Mouse (Mus musculus): ENCODE results near the gene Taf8. TPM values are rescaled to one million over a fixed set of nuclear protein-coding genes. Genes with fewer than 3 reads are reported as not detected.

Taf8 gene
- total and polyA plus RNA-seq, 2 experiments from 2014 or later: 11.8 to 17.9 TPM

DNA sequence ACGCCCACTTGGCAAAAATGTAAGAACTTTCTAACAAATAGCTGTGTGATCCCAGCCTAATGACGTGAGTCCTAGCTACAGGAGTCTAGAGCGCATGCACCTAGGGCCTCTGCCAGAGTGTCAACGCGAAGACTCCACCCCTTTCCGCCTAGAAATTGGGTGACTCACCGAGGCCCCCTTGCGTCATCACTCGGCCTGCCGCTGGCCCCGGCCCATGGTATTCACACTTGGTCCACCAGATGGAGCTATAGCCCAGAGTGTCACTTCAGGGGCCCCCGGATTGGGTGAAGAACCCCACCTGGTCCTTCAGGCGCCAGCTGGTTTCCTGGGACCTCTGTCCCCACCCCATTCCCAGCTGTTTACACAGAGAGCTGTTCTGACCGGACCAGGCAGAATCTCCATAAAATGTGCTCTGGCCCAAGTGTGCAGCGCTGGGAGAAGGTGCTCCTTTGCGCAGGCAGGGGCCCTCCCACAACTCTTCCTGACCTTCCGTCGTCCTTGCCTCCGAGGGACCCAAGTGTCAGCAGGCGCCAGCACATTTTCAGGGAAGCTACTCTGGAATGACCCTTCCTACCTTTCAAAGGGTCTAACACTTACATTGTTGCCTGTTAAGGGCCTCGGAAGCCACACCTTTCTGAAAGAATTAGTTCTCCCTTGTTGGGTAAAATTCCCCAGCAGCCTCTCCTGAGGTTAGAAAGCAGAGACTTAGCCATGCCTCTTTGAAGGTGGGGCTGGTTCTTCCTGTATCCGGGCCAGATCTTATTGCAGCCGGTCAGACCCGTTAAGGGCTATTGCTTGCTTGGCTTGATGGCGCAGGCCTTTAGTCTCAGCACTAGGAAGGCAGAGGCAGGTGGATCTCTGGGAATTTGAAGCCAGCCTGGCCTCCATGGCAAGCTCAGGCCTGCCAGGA is 9.3 kb upstream of the Taf8 start:
- ATAC-seq (peak; percentile 95), DNase-seq (ENCODE audit: low spot score) (peak; percentile 94)
- no peaks in the 10 kb centered on the region for H3K27me3 ChIP-seq (ENCODE audit: insufficient read depth, low read length)
- no peak overlapping the region for H3K9ac ChIP-seq (replicated peaks; ENCODE audit: low read length)
- no peak overlapping the region for H3K4me3 ChIP-seq (ENCODE audit: low read length)
- H3K27ac ChIP-seq: peak overlapping the region; percentile 66
- H3K4me1 ChIP-seq (ENCODE audit: insufficient read depth, low read length): no peaks in the 10 kb centered on the region; the same call in 1 of the 2 replicates
- TF ChIP-seq CTCF (IDR thresholded peaks at IDR 0.05; ENCODE audit: low read depth): peak; percentile 90
- H3K36me3 ChIP-seq (ENCODE audit: insufficient read depth, low read length): no peaks in the 10 kb centered on the region
- no peaks in the 10 kb centered on the region for H3K9me3 ChIP-seq (ENCODE audit: low read length)
- H3K4me2 ChIP-seq (ENCODE audit: low read depth, low read length): peak overlapping the region; percentile 32
- 18% methylated on average over 25 of the region's 25 CpGs for WGBS

DNA sequence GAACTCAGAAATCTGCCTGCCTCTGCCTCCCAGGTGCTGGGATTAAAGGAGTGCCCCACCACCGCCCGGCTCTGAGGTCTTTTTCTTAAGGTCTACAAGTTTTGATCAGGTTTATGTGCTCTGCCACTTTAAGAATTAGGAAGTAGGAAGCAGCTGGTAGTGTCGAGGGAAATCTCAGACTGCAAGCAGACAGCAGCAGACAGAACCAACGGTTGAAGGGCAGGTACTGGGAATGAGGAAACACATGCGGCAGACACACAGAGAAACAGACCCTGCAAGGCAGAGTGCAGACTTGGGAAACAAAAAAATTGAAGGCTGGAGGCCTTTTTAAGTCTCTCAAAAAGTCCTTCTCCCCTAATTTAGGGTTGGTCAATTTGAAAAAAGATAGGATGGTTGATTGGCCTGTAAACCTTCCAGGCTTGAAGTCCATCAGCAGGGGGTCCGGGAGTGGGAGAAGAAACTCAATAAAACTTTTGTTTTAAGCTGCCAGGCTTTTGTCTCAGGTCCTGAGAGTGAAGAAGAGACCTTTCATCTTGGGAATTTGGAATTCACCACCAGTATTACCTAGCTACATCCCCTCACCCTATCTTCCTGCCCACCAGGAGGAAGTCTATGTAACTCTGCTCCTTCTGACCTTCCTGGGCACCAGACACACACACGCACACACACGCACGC is 7.1 kb upstream of the Taf8 start:
- H3K9me3 ChIP-seq (ENCODE audit: low read length): no peaks in the 10 kb centered on the region
- H3K36me3 ChIP-seq (ENCODE audit: insufficient read depth, low read length): no peaks in the 10 kb centered on the region
- DNase-seq (ENCODE audit: low spot score) (peak; percentile 25), ATAC-seq (no peak)
- no peak overlapping the region for H3K4me2 ChIP-seq (ENCODE audit: low read depth, low read length)
- H3K27me3 ChIP-seq (ENCODE audit: insufficient read depth, low read length): no peaks in the 10 kb centered on the region
- TF ChIP-seq CTCF (IDR thresholded peaks at IDR 0.05; ENCODE audit: low read depth): no peak
- H3K27ac ChIP-seq: peak overlapping the region; percentile 42; the same call in 1 of the 2 replicates
- WGBS: 60% methylated on average over 9 of the region's 9 CpGs
- no peak overlapping the region for H3K9ac ChIP-seq (replicated peaks; ENCODE audit: low read length)
- H3K4me1 ChIP-seq (ENCODE audit: insufficient read depth, low read length): peaks cover 5% of the 10 kb centered on the region; the same call in 1 of the 2 replicates
- no peak overlapping the region for H3K4me3 ChIP-seq (ENCODE audit: low read length)

DNA sequence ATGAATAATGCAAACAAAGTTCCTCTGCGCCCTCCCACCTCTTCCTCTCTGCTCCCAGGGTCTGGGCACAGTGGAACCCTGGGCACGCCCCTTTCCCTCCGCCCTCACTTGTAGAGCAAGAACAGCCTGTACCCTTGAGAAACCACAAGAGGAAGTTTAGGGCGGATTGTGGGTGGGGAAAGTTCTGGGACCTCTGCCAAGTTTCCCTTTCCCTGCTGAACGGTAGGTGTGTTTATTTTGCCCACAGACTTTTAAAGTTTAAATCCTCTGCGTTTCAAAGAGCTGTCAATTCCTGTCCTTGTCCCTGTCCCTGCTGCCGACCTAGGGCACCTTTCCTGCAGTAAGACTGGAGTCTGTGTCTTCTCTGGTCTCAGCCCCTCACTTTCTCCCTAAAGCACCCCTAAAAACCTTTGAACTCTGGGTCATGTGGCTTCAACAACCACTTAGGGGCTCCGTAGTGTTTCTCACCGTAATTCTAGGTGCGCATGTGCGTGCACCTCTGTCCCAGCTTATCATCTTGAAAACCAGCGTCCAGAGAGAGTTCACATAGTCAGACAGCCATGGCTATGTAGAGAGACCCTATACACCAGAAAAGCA is 6.0 kb upstream of the Taf8 start:
- Histone ChIP-seq H3K4me3 (ENCODE audit: low read length) (no peak overlapping the region), H3K27ac (peak overlapping the region; percentile 76), H3K9ac (replicated peaks; ENCODE audit: low read length) (no peak overlapping the region), H3K9me3 (ENCODE audit: low read length) (no peaks in the 10 kb centered on the region), H3K4me2 (ENCODE audit: low read depth, low read length) (peak overlapping the region; percentile 37; the same call in 1 of the 2 replicates), H3K4me1 (ENCODE audit: insufficient read depth, low read length) (peaks cover 5% of the 10 kb centered on the region; the same call in 1 of the 2 replicates), H3K27me3 (ENCODE audit: insufficient read depth, low read length) (no peaks in the 10 kb centered on the region), H3K36me3 (ENCODE audit: insufficient read depth, low read length) (no peaks in the 10 kb centered on the region)
- ATAC-seq: no peak; the same call in 1 of the 2 replicates
- peak; percentile 72 for DNase-seq (ENCODE audit: low spot score)
- no peak for TF ChIP-seq CTCF (IDR thresholded peaks at IDR 0.05; ENCODE audit: low read depth)
- WGBS: 46% methylated on average over 12 of the region's 12 CpGs

DNA sequence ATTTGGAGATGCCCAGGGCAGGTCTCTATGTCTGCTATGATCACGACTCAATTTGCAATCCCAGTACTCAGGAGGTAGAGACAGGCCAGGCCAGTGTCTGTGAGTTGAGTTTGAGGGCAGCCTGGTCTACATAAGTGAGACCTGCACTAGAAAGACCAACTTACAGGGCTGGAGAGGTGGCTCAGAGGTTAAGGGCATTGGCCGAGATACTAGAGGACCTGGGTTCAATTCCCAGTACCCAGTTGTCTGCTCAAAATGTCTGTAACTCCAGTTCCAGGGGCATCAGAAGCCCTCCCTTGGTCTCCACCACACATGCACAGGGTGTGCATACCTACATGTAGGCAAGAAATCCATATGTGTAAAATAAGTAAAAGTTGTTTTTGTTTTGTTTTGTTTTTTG is 5.4 kb upstream of the Taf8 start:
- no peak overlapping the region for H3K4me2 ChIP-seq (ENCODE audit: low read depth, low read length)
- TF ChIP-seq CTCF (IDR thresholded peaks at IDR 0.05; ENCODE audit: low read depth): no peak

DNA sequence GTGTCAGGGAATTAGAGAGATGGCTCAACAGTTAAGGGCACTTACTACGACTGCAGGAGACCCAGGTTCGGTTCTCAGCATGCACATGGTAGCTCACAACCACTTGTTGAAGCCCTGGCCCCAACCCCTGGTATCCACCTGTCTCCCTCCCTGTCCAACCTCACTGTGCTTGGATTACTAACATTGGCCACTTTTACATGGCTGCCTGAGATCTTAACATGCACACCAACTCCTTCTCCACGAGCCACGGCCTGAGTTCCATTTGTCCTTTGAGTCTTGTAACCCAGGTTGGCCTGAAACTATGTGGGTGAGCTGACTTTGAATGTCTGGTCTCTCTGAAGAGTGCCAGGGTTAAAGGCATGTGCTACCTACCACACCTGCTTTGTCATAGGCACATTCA is 4.6 kb upstream of the Taf8 start:
- Histone ChIP-seq H3K27ac (no peak overlapping the region), H3K4me3 (ENCODE audit: low read length) (no peak overlapping the region), H3K36me3 (ENCODE audit: insufficient read depth, low read length) (no peaks in the 10 kb centered on the region), H3K4me2 (ENCODE audit: low read depth, low read length) (no peak overlapping the region), H3K4me1 (ENCODE audit: insufficient read depth, low read length) (peaks cover 5% of the 10 kb centered on the region; the same call in 1 of the 2 replicates), H3K27me3 (ENCODE audit: insufficient read depth, low read length) (no peaks in the 10 kb centered on the region), H3K9me3 (ENCODE audit: low read length) (no peaks in the 10 kb centered on the region), H3K9ac (replicated peaks; ENCODE audit: low read length) (no peak overlapping the region)
- no peak for DNase-seq (ENCODE audit: low spot score)
- 88% methylated on average over 4 of the region's 4 CpGs for WGBS
- no peak for ATAC-seq
- TF ChIP-seq CTCF (IDR thresholded peaks at IDR 0.05; ENCODE audit: low read depth): no peak

More for the DNA sequence above, 5.4 kb upstream of the Taf8 start:
- no peak overlapping the region for H3K9ac ChIP-seq (replicated peaks; ENCODE audit: low read length)
- DNase-seq (ENCODE audit: low spot score) (no peak), ATAC-seq (no peak)
- H3K27ac ChIP-seq: peak overlapping the region; percentile 76; the same call in 1 of the 2 replicates
- peaks cover 5% of the 10 kb centered on the region; the same call in 1 of the 2 replicates for H3K4me1 ChIP-seq (ENCODE audit: insufficient read depth, low read length)
- no peaks in the 10 kb centered on the region for H3K36me3 ChIP-seq (ENCODE audit: insufficient read depth, low read length)
- no peaks in the 10 kb centered on the region for H3K9me3 ChIP-seq (ENCODE audit: low read length)
- no peak overlapping the region for H3K4me3 ChIP-seq (ENCODE audit: low read length)
- 79% methylated on average over 2 of the region's 2 CpGs for WGBS
- H3K27me3 ChIP-seq (ENCODE audit: insufficient read depth, low read length): no peaks in the 10 kb centered on the region

DNA sequence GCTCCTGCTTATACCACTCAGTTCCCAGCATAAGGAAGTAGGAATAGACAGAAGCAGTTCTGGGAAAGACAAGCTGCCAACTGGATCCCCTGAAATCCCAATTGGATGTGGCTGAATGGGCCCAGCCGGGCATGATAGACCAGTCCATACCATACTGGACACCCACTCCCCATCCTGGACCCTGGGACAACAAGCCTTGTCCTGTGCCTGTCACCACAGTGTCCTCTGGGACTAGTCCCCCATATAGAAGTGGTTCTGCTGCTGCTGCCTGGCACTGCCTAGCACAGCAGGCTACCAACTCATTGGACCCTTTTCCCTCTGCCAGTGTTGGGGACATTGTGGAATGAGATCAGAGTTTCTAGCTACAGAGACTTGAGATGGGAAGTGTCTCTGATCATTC is 4.0 kb upstream of the Taf8 start:
- Histone ChIP-seq H3K9me3 (ENCODE audit: low read length) (no peaks in the 10 kb centered on the region), H3K4me2 (ENCODE audit: low read depth, low read length) (peak overlapping the region; percentile 66; the same call in 1 of the 2 replicates), H3K36me3 (ENCODE audit: insufficient read depth, low read length) (no peaks in the 10 kb centered on the region), H3K27ac (no peak overlapping the region), H3K4me1 (ENCODE audit: insufficient read depth, low read length) (peaks cover 11% of the 10 kb centered on the region), H3K4me3 (ENCODE audit: low read length) (no peak overlapping the region), H3K27me3 (ENCODE audit: insufficient read depth, low read length) (no peaks in the 10 kb centered on the region), H3K9ac (replicated peaks; ENCODE audit: low read length) (no peak overlapping the region)
- WGBS: 94% methylated on average over 1 of the region's 1 CpGs
- DNase-seq (ENCODE audit: low spot score): no peak
- no peak for ATAC-seq
- TF ChIP-seq CTCF (IDR thresholded peaks at IDR 0.05; ENCODE audit: low read depth): no peak

All from hindbrain, postnatal 0 days (tissue).